Mouse (Mus musculus) neural tube, embryonic 14.5 days (tissue): ENCODE data around the gene Stk11. TPM values are rescaled to one million over a fixed set of nuclear protein-coding genes. Genes with fewer than 3 reads are reported as not detected.
A peak's percentile ranks its signal among the peaks of the same experiment; 100 is the strongest.

ENCODE experiments used
- ATAC-seq: fragments of 200-750 bp; cut with Nextera tagmentation; 2 replicates; pipeline ENCODE4 v1.8.0; 2017; ENCODE audit warnings: low read depth, mild to moderate bottlenecking, moderate TSS enrichment, moderate library complexity
- H3K27ac ChIP-seq: fragments of 300-500 bp; sonication (generic); 2 replicates; pipeline ENCODE4 v1.5.1; 2014; ENCODE audit warnings: low read depth, mild to moderate bottlenecking, control low read depth, low read length, moderate library complexity, mixed read lengths
- H3K27me3 ChIP-seq: fragments of 300-500 bp; sonication (generic); 2 replicates; pipeline ENCODE4 v1.6.1; 2014; ENCODE audit warnings: low read length; ENCODE audit not compliant: control insufficient read depth, insufficient read depth
- H3K36me3 ChIP-seq: fragments of 300-500 bp; sonication (generic); 2 replicates; pipeline ENCODE4 v1.6.1; 2014; ENCODE audit warnings: low read length, mixed read lengths; ENCODE audit not compliant: control insufficient read depth, insufficient read depth
- H3K4me1 ChIP-seq: fragments of 300-500 bp; sonication (generic); 2 replicates; pipeline ENCODE4 v1.6.1; 2014; ENCODE audit warnings: low read length; ENCODE audit not compliant: control insufficient read depth, insufficient read depth
- H3K4me2 ChIP-seq: fragments of 300-500 bp; sonication (generic); 2 replicates; pipeline ENCODE4 v1.6.1; 2014; ENCODE audit warnings: mild to moderate bottlenecking, low read depth, low read length, control low read depth
- H3K4me3 ChIP-seq: fragments of 300-500 bp; sonication (generic); 2 replicates; pipeline ENCODE4 v1.5.1; 2014; ENCODE audit warnings: low read depth, low read length, control low read depth, mixed read lengths
- H3K9ac ChIP-seq: fragments of 300-500 bp; sonication (generic); replicated peaks from 2 replicates; pipeline ENCODE4 v1.6.1; 2014; ENCODE audit warnings: low read depth, mild to moderate bottlenecking, control low read depth, low read length, mixed read lengths
- H3K9me3 ChIP-seq: fragments of 300-500 bp; sonication (generic); 2 replicates; pipeline ENCODE4 v1.6.1; 2016; ENCODE audit warnings: low read length; ENCODE audit not compliant: control insufficient read depth
- WGBS: fragments of 180-500 bp; shearing (Covaris S2); extraction: QIAGEN DNeasy Blood & Tissue Kit; methylation state at CpG from one replicate; pipeline ENCODE4 v1.1.7; 2014; 5-methylcytosine and 5-hydroxymethylcytosine counted together
- polyA plus RNA-seq: library from polyadenylated mRNA; unstranded; fragments of >200 nt; fragmentation: Nextera tagmentation; extraction: Ambion mirVana; gene quantifications from 2 replicates; pipeline ENCODE4 v1.2.1, GENCODE M21; 2014

The Stk11 gene
- polyA plus RNA-seq, 1 experiment from 2014 or later, result 26.0 TPM

GRCm38 (mm10) chr10:80131952-80132350 lies 16.3 kb downstream of the Stk11 start:
- Histone ChIP-seq H3K4me1 (peaks cover 12% of the 10 kb centered on the region), H3K9me3 (no peaks in the 10 kb centered on the region), H3K27me3 (no peaks in the 10 kb centered on the region), H3K27ac (no peak overlapping the region), H3K4me3 (no peak overlapping the region), H3K9ac (0 out of 2 replicates have a peak overlapping the region, but pooled peaks have one; percentile 18), H3K4me2 (peak overlapping the region; percentile 5; the same call in 1 of the 2 replicates), H3K36me3 (peaks cover 75% of the 10 kb centered on the region)
- no peak for ATAC-seq
- WGBS, result 28% methylated on average over 27 of the region's 27 CpGs

GRCm38 (mm10) chr10:80133226-80133849 lies 17.7 kb downstream of the Stk11 start:
- H3K27ac ChIP-seq, result no peak overlapping the region
- H3K36me3 ChIP-seq, result peaks cover 63% of the 10 kb centered on the region
- no peak for ATAC-seq
- H3K4me3 ChIP-seq, result no peak overlapping the region
- peaks cover 18% of the 10 kb centered on the region for H3K4me1 ChIP-seq
- H3K27me3 ChIP-seq, result no peaks in the 10 kb centered on the region
- H3K9me3 ChIP-seq, result no peaks in the 10 kb centered on the region
- no peak overlapping the region for H3K9ac ChIP-seq
- H3K4me2 ChIP-seq, result no peak overlapping the region
- 77% methylated on average over 8 of the region's 8 CpGs for WGBS

GRCm38 (mm10) chr10:80134421-80134820 lies 18.8 kb downstream of the Stk11 start:
- Histone ChIP-seq H3K9me3 (no peaks in the 10 kb centered on the region), H3K4me1 (peaks cover 18% of the 10 kb centered on the region), H3K27me3 (no peaks in the 10 kb centered on the region), H3K36me3 (peaks cover 52% of the 10 kb centered on the region), H3K27ac (no peak overlapping the region), H3K4me3 (no peak overlapping the region), H3K9ac (no peak overlapping the region), H3K4me2 (no peak overlapping the region)
- WGBS, result 93% methylated on average over 9 of the region's 9 CpGs
- no peak for ATAC-seq

- Histone ChIP-seq H3K27me3 (no peaks in the 10 kb centered on the region), H3K4me2 (no peak overlapping the region), H3K9me3 (no peaks in the 10 kb centered on the region), H3K27ac (no peak overlapping the region), H3K4me1 (peaks cover 18% of the 10 kb centered on the region), H3K9ac (no peak overlapping the region), H3K36me3 (peaks cover 45% of the 10 kb centered on the region), H3K4me3 (no peak overlapping the region)
- WGBS, result 89% methylated on average over 10 of the region's 10 CpGs
- no peak for ATAC-seq
These were observed 19.6 kb downstream of the Stk11 start for GRCm38 (mm10) chr10:80135161-80135560.

- WGBS, result 82% methylated on average over 1 of the region's 1 CpGs
- Histone ChIP-seq H3K36me3 (peaks cover 40% of the 10 kb centered on the region), H3K9ac (no peak overlapping the region), H3K4me3 (no peak overlapping the region), H3K9me3 (no peaks in the 10 kb centered on the region), H3K27ac (no peak overlapping the region), H3K4me1 (peaks cover 18% of the 10 kb centered on the region), H3K4me2 (no peak overlapping the region), H3K27me3 (no peaks in the 10 kb centered on the region)
- no peak for ATAC-seq
These were observed 20.0 kb downstream of the Stk11 start for GRCm38 (mm10) chr10:80135641-80136040.

GRCm38 (mm10) chr10:80136179-80136951 lies 20.8 kb downstream of the Stk11 start:
- Histone ChIP-seq H3K9ac (peak overlapping the region; percentile 97), H3K4me1 (peaks cover 18% of the 10 kb centered on the region), H3K4me2 (peak overlapping the region; percentile 84), H3K27ac (no peak overlapping the region), H3K27me3 (no peaks in the 10 kb centered on the region), H3K4me3 (peak overlapping the region; percentile 74), H3K9me3 (no peaks in the 10 kb centered on the region), H3K36me3 (peaks cover 33% of the 10 kb centered on the region)
- whole genome bisulfite sequencing, result 14% methylated on average over 46 of the region's 49 CpGs
- ATAC-seq, result no peak

- Histone ChIP-seq H3K4me3 (peak overlapping the region; percentile 74), H3K27me3 (no peaks in the 10 kb centered on the region), H3K4me1 (peaks cover 17% of the 10 kb centered on the region), H3K27ac (peak overlapping the region; percentile 94), H3K36me3 (peaks cover 32% of the 10 kb centered on the region), H3K4me2 (peak overlapping the region; percentile 84), H3K9me3 (no peaks in the 10 kb centered on the region), H3K9ac (peak overlapping the region; percentile 97)
- no peak for ATAC-seq
- WGBS, result 3% methylated on average over 27 of the region's 29 CpGs
These were observed 21.5 kb downstream of the Stk11 start for GRCm38 (mm10) chr10:80136952-80137625.

- Histone ChIP-seq H3K9ac (peak overlapping the region; percentile 97), H3K4me2 (peak overlapping the region; percentile 84), H3K4me3 (peak overlapping the region; percentile 74), H3K27me3 (no peaks in the 10 kb centered on the region), H3K4me1 (peaks cover 21% of the 10 kb centered on the region), H3K9me3 (no peaks in the 10 kb centered on the region), H3K27ac (peak overlapping the region; percentile 94), H3K36me3 (peaks cover 26% of the 10 kb centered on the region)
- WGBS, result 2% methylated on average over 27 of the region's 33 CpGs
- no peak for ATAC-seq
These were observed 22.3 kb downstream of the Stk11 start for GRCm38 (mm10) chr10:80137626-80138552.
